In the genomic region with DNA sequence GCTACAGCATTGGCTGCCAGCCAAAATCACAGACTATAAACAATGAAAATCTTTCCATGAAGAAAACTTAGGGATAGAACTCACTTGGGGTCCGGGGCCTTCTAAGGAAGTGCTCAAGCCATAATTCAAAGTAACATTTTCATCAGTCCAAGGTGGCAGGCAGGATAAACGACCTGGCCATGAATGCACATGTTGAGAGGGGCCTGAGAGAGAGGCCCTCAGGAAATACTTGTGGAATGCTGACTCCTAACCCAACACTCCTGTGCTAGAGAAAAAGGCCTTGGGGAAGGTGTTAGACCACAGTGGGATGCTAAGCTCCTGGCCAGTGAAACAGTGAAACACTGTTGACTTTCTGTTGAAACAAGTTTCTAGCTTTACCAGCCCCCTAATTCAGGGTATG, we compare ENCODE assay signal across 21 mouse cellular contexts. TPM values are rescaled to one million over a fixed set of nuclear protein-coding genes. Genes with fewer than 3 reads are reported as not detected.
A peak's percentile ranks its signal among the peaks of the same experiment; 100 is the strongest.
DNase-seq lines count a peak whose midpoint lies in the region.
"Had no signal": no experiment of that assay in that cellular context is flagged by ENCODE, and none has a peak within 500 bp of the region (broad histone marks: within the 10 kb centered on the region; RNA-seq: fewer than 3 reads in every experiment).

No protein-coding gene starts in this region.

- H3K9me3 ChIP-seq in limb, embryonic 10.5 days (replicated peaks): no peaks in the 10 kb centered on the region
- H3K9me3 ChIP-seq: embryonic facial prominence, embryonic 13.5 days; forebrain, embryonic 12.5 days; neural tube, embryonic 12.5 days had no signal

- no peaks in the 10 kb centered on the region for H3K36me3 ChIP-seq in limb, embryonic 10.5 days
- H3K36me3 ChIP-seq: embryonic facial prominence, embryonic 13.5 days; forebrain, embryonic 12.5 days; neural tube, embryonic 12.5 days had no signal

- no peak overlapping the region for H3K4me3 ChIP-seq in limb, embryonic 10.5 days
- H3K4me3 ChIP-seq: embryonic facial prominence, embryonic 13.5 days; erythroblast, embryonic 14.5 days; forebrain, embryonic 12.5 days; neural tube, embryonic 12.5 days had no signal

- H3K4me1 ChIP-seq in limb, embryonic 10.5 days: no peaks in the 10 kb centered on the region
- H3K4me1 ChIP-seq: embryonic facial prominence, embryonic 13.5 days; forebrain, embryonic 12.5 days; neural tube, embryonic 12.5 days had no signal

- peak overlapping the region; percentile 46; the same call in 1 of the 2 replicates for H3K27ac ChIP-seq in limb, embryonic 10.5 days
- H3K27ac ChIP-seq: embryonic facial prominence, embryonic 13.5 days; forebrain, embryonic 12.5 days; hindbrain, postnatal 0 days; neural tube, embryonic 12.5 days had no signal

- WGBS in limb, embryonic 10.5 days: 38% methylated on average over 2 of the region's 2 CpGs

- peak; percentile 1 for DNase-seq in embryo, embryonic 10.5 days (ENCODE audit: low spot score)
- DNase-seq in embryo, embryonic 9.5 days (ENCODE audit: extremely low spot score): no peak
- DNase-seq in kidney, postnatal 10 days: peak; percentile 23
- no peak for DNase-seq in kidney, adult 8-10 months
- DNase-seq in limb, embryonic 10.5 days (ENCODE audit: low spot score): peak; percentile 38
- peak; percentile 47 for DNase-seq in mesoderm, embryonic 11.5 days (ENCODE audit: low read depth, low spot score)
- no peak for DNase-seq in layer of hippocampus, postnatal 10 days (ENCODE audit: low spot score in 2 of 2)
- DNase-seq in right cerebral cortex, adult 18-20 months: no peak
- DNase-seq: adrenal gland, postnatal 10 days; cerebellum, adult 8-10 months; gastrocnemius, postnatal 10 days; lung, adult 18-20 months; lung, postnatal 14 days; midbrain, embryonic 14.5 days; right cerebral cortex, postnatal 25 days; spleen, adult 18-20 months had no signal

- no peaks in the 10 kb centered on the region for H3K27me3 ChIP-seq in limb, embryonic 10.5 days (ENCODE audit: low read depth, poor library complexity, severe bottlenecking)
- H3K27me3 ChIP-seq: embryonic facial prominence, embryonic 13.5 days; forebrain, embryonic 12.5 days; neural tube, embryonic 12.5 days had no signal

RNA-seq across cellular contexts. Expression of gene Ids, which starts 45.6 kb away (rescaled TPM):
- 1.1 and 1.7 TPM in 2 replicates for polyA plus RNA-seq in limb, embryonic 10.5 days (2016; fragmentation: Nextera tagmentation; extraction: Ambion mirVana)
- total RNA-seq in layer of hippocampus, postnatal 10 days (2021): 100 to 1,000 TPM; 283 to 303 TPM

Comparison
In these comparisons a context has a peak if more than half of its experiments do, and no peak if none do; other contexts are left out.
1. DNase-seq: peak in embryo, embryonic 10.5 days (single experiment), kidney, postnatal 10 days (single experiment), limb, embryonic 10.5 days (single experiment) and mesoderm, embryonic 11.5 days (single experiment); none in embryo, embryonic 9.5 days (single experiment), kidney, adult 8-10 months (0 of 2), layer of hippocampus, postnatal 10 days (0 of 2) and right cerebral cortex, adult 18-20 months (single experiment).